Mouse (Mus musculus) heart, postnatal 10 days (tissue): ENCODE measurements around the gene Dlg5. TPM values are rescaled to one million over a fixed set of nuclear protein-coding genes. Genes with fewer than 3 reads are reported as not detected.

Source experiments
- DNase-seq, 2 experiments: peaks; one replicate each; pipeline ENCODE4 v3.0.0; 2021
- intact Hi-C: fragments of 180-260 bp; cut with DNase I; formaldehyde crosslinking; loops from one replicate; pipeline ENCODE4 v1.15.1; 2025
- total RNA-seq, 2 experiments: library from RNA; stranded (reverse); gene quantifications; 2 replicates each; pipeline ENCODE4 v1.2.3; 2021

Gene Dlg5
- total RNA-seq: 10 to 100 TPM; 17.0 to 19.1 TPM

DNA sequence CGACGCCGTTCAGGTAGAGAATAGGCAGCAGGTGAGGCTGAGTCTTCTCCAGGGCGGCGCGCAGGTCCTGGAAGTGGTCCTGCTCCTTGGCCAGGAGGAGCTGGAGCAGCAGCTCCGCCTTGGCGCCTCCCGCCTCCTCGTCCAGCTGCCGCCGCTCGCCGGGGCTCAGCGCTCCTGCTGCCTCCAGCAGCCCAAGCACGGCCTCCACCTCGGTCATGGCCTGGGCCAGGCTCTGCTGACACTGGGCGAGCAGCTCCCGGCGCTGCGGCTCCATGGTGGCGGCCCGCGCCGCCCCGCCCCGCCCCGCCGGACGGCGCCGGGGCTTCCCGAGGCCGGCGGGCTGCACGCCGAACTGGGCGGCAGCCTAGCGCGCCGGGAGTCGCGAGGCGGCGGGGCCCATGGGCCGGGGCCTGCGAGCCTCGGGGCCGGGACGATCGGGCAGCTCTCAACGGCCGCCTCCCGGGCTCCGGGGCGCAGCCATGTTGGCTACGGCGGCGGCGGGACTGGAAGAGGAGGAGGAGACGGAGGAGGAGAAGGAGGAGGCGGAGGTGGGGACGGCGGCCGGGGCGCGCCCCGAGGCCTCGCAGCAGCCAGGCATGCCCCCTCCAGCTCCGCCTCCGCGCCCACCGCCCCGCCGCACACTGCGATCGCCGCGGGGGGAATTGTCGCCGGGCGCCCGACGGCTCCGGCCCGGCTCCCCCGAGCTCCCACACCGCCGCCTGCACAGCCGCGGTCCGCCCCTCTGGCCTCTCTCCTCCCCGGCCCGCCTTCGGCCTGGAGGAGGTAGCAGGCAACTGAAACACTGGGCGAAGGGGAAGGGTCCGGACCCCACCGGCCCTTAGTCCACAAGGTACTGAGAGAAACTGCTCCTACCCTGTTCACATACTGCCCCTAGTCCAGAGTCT is at the start of gene Dlg5:
Dlg5 (minus strand) TSS at position 744 of the 905 bp plus-strand sequence.
- intact Hi-C loops: no loop called here
- peak; percentile 74 to 75 for DNase-seq

DNA sequence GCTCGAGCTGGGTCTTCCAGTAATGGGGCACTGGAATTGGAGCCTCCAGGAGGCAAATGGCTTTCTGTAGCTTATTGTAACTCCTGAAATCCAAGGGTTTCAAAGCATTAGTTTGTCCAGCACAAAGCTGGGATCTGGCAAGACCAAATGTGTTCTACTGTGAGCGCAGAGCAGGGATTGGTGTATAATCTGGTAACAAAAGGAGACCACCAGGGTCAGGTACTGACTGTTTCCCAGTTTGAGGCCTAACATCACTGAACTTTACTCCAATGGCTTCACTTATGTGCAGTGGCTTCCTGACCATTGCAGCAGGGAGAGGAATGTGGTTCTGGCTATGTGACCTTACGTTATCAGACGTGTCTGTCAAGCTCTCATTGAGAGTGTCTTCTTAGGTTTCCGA is 47.9 kb upstream of the Dlg5 start:
- intact Hi-C loops: no loop called here
- DNase-seq: no peak

- intact Hi-C loops: no loop called here
- DNase-seq: no peak
These were observed 47.2 kb upstream of the Dlg5 start, which contains the start of gene E330034G19Rik for GRCm38 (mm10) chr14:24292914-24293313. TSS of gene E330034G19Rik (plus strand) at chr14:24293214.

- no peak for DNase-seq
- intact Hi-C loops: no loop called here
These were observed 45.0 kb upstream of the Dlg5 start for GRCm38 (mm10) chr14:24290726-24291125.

DNA sequence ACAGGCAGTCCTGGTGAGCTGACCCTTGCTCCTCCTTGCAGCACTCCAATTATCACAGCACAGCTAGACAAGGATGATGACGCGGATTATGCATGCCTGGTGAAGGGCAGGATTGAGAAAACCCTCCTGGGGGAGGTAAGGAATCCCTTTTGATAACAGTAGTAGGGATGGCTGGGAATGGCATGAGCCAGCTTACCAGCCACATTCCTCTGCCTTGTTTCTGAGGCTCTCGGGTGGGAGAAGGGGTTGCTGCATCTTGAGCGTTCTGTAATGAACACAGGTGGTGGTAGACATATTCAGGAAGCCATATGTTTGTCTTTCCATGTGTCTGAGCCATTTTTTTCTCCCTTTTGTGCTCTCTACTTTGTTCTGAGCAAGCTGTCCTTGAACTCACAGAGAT is 40.4 kb upstream of the Dlg5 start:
- no peak for DNase-seq
- intact Hi-C loops: no loop called here

DNA sequence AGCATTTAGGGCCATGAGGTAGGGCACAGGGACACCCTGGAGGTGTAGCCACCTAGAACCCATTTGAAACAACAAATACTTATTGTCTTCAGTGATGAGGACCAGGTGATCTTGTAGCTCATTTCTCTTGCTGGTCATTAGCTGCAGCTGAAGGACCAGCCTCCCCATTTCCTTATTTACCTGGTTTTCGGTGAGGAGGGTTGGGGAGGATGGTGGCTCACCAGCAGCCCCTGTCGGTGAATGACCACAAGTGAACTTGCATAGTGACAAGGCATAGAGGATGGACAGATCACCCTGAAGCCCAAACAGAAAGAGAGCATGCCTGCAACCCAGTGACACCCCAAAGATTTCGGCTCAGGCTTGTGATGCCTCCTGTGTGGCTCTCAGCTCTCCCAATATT is 36.6 kb upstream of the Dlg5 start:
- DNase-seq: no peak
- intact Hi-C loops: no loop called here

- intact Hi-C loops: no loop called here
- DNase-seq: peak in 1 of 2 experiments; percentile 7
These were observed 35.6 kb upstream of the Dlg5 start for GRCm38 (mm10) chr14:24281278-24281677.

DNA sequence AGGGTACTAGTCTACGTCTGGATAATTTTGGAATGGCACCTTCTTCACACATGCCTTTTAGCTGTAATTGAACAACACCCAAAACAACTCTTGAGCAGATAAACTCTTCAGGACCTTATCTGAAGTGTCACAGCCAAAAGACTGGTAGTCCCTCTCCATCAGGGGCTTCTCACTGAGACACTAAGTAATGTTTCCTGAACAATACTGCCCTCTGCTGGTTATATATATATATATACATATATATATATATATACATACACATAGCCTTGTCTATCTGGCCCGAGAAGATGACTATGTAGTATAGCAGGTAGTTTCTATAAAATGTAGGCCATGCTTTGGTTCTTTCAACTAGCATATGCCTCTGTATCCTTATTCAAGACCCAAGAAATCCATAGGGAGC is 29.8 kb upstream of the Dlg5 start:
- intact Hi-C loops: loop anchor here (2.0 to 10.0 kb wide), 3 partner anchors 209 to 691 kb away; no protein-coding TSS in a partner anchor
- DNase-seq: no peak

DNA sequence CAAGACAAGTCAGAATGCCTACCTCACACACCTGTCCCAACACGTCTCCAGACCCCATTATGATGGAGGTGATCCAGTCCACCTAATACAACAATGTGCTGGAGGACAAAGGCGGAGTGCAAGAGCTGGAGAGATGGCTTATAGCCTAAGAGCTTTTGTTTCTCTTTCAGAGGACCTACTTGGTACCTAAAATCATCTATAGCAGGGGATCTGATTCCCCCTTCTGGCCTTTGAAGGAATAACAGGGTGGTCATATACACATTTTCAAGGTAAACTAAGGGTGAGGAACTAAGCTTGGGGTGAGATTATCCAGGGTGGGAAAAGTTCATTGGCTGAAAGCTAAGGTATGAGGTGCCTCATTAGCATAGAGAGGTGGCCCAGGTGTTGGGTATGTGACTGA is 27.9 kb upstream of the Dlg5 start:
- peak; percentile 38 to 52 for DNase-seq
- intact Hi-C loops: loop anchor here (1.0 to 10.0 kb wide), 2 partner anchors 91 to 689 kb away; no protein-coding TSS in a partner anchor

DNA sequence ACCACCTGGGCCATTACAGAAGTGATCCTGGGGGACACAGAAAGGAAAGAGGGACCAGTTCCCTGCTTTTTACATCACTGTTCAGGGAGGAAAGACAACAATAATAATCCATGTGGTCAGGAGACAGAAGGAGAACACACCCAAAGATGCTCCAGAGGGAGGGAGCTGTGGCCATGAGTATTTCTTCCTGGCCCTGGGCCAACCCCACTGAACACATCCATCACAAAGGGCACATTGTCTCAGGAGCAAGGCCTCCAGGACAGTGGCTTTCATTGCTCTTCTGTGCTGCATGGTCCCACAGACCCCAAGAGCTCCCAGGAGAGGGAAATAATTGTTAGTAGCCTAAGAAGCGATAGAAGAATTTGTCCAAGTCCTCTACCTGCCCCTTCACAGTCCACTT is 23.9 kb upstream of the Dlg5 start:
- DNase-seq: no peak
- intact Hi-C loops: no loop called here

GRCm38 (mm10) chr14:24262915-24263314 is 17.2 kb upstream of the Dlg5 start:
- intact Hi-C loops: no loop called here

GRCm38 (mm10) chr14:24262382-24262781 is 16.7 kb upstream of the Dlg5 start:
- no peak for DNase-seq
- intact Hi-C loops: no loop called here

More at GRCm38 (mm10) chr14:24262915-24263314, 17.2 kb upstream of the Dlg5 start:
- no peak for DNase-seq

GRCm38 (mm10) chr14:24260391-24260790 is 14.7 kb upstream of the Dlg5 start:
- intact Hi-C loops: no loop called here
- no peak for DNase-seq

DNA sequence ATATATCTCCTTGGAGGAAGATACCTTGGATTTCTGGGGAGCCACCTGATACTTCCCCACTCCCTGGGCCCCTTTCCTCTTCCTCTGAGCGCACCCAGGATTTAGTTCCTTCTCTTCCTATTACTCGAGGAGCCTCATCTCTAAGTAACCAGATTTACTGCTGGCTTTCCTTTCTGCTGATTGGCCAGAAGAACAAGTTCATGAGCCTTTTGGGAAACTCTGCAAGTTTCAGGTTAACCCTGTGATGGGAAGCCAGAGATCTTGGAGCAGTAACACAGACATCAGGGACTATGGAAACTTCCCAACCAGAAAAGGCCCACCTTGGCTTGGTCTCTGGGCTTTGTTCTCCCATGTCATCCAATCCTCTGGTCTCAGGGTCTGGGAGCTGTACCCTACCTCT is 10.2 kb upstream of the Dlg5 start:
- DNase-seq: no peak
- intact Hi-C loops: no loop called here

DNA sequence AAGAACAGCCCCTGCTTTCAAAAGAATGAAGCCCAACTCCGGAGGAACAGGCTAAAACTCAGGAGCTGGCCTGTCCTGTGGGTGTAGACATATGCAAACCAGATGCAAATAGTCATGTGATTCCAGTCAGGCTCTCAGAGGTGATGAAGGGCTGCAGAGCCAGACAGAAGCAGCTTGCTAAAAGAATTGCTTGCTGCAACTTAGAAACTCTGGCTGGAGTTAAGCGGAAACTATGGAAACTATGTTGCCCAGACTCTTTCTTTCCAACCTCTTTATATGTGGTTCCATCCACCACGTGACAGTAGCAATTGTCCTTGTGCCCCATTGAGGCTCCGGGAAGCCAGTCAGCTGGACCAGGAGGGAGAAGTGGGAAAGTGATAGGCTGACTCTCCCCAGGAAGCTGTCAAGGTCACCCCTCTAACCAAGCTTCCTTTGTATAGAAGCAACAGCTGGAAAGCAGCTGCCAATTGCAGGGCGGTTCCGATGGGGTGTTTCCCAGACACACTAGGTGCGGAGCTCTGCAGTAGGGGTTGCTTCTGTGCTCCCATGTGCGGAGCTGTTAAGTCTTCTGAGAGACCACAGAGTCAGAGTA is 8.0 kb upstream of the Dlg5 start:
- intact Hi-C loops: loop anchor here (5.0 kb wide), 1 partner anchor 71 kb away; no protein-coding TSS in a partner anchor

DNA sequence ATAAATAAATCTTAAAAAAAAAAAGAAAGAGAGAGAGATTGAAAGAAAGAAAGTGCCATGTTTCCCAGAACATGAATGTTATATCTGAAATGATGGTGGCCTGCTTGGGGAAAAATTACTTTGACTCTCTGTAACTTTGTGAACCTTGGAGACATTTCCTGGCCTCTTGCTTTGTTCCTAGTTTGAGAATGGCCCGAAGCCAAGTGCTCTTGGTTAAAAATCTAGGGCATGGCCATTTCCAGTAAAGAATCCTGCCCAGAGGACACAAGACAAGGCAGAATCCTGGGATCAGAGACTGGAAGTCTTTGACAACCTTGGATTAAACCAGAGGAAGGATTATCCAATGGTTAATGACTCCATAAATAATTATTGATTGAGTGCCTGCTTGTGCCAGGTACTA is 5.6 kb upstream of the Dlg5 start:
- intact Hi-C loops: loop anchor here (5.0 kb wide), 1 partner anchor 69 kb away; no protein-coding TSS in a partner anchor
- DNase-seq: no peak

More for the DNA sequence above, 8.0 kb upstream of the Dlg5 start:
- DNase-seq: peak; percentile 55 to 61

GRCm38 (mm10) chr14:24249926-24250325 is 4.2 kb upstream of the Dlg5 start:
- intact Hi-C loops: loop anchor here (5.0 kb wide), 1 partner anchor 68 kb away; no protein-coding TSS in a partner anchor

GRCm38 (mm10) chr14:24244330-24245176 is 1.2 kb downstream of the Dlg5 start:
- intact Hi-C loops: no loop called here
- DNase-seq: peak; percentile 25 to 53

More at GRCm38 (mm10) chr14:24249926-24250325, 4.2 kb upstream of the Dlg5 start:
- no peak for DNase-seq

DNA sequence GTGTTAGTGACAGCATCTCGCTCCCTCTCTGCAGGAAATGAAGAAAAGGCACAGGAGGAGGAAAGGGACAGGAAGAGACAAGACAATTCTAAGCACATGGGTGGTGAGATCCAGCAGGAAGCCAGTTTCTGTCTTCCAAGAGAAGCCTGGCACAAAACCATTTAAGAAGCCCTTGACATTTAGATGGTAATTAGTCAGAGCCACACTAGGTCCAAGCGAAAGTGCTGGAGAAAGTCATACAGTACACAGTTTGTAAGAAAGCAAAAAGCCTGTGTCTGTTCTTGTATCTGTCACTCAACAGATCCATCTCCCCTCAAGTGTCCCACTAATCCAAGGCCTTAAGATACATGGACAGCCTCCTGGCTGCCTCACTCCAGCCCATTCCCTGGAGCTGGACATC is 3.7 kb downstream of the Dlg5 start:
- intact Hi-C loops: no loop called here

GRCm38 (mm10) chr14:24240831-24241230 is 4.9 kb downstream of the Dlg5 start:
- no peak for DNase-seq
- intact Hi-C loops: no loop called here

More for the DNA sequence above, 3.7 kb downstream of the Dlg5 start:
- no peak for DNase-seq

GRCm38 (mm10) chr14:24239651-24240050 is 6.1 kb downstream of the Dlg5 start:
- no peak for DNase-seq
- intact Hi-C loops: no loop called here
